Mouse (Mus musculus) ovary, postnatal 36 days (tissue): ENCODE measurements around the gene Adtrp.

ENCODE experiments used
- DNase-seq: peaks from one replicate; pipeline ENCODE4 v3.0.0; 2022; ENCODE audit warnings: low spot score, mixed read lengths

The Adtrp gene

DNA sequence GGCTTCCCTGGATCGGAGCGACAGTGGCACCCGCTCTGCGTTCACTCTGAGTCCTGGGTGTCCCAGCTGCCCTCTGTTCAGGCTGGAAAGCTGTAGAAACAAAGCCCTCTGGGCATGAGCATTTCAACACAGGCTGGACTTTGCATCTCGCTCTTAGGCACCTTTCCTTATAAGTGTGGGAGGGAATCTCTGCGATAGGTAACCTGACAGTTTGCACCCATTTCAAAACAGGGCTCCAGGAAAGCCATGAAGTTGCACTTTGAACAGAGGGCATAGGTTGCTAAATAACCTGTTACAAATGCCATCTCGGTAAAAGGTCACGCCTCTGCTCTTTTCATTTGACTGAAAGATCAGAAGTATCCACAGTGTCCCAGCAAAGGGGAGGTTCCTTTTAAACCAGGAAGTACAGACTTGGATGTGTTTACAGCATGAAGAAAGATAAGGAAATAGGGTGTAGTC lies 19.2 kb downstream of the Adtrp start:
- DNase-seq = no peak

DNA sequence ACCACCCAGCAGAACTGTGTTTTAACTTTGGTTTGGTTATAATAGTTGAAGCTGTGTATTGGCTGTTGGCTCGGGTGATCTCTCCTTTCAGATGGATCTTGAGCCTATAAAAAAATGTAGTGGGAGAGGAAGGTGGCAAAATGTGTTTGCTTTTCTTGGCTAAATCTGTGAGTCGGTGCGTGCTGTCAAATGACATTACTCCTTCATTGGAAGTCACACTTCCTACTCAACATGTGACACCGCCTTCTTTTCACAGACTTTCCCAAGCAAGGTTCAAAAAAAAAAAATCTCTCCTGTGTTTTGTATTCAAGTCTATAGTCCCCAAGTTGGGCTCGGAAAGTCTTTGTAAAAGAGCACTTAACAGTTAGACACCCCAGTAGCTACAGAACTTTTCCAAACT lies 19.9 kb downstream of the Adtrp start:
- no peak for DNase-seq

DNA sequence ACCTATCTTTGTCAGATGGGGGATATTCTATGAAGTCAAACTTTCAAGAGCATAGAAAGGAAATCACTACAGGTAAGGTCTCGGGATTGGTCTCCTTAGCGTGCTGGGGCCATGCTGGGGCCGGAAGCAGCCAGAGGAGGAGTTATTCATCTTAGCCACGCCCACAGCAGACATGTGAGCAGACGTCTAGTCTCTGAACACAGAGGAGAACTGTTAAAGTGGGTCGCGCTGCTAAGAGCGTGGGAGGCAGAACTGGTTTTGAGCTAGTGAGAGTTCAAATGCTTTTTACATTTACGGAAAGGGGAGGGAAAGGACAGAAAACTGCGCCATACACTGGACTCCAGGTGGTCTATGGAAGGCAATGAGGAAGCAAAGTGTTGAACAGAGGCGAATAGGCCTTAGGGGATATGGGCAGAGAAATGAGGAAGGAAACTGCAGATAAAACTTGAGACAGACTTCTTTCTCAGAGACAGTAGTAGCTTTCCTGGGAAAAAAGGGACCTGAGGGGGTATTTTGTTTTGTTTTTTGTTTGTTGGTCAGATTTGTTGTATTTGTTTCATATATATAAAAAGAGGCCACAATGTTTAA lies 22.0 kb downstream of the Adtrp start:
- DNase-seq = no peak

DNA sequence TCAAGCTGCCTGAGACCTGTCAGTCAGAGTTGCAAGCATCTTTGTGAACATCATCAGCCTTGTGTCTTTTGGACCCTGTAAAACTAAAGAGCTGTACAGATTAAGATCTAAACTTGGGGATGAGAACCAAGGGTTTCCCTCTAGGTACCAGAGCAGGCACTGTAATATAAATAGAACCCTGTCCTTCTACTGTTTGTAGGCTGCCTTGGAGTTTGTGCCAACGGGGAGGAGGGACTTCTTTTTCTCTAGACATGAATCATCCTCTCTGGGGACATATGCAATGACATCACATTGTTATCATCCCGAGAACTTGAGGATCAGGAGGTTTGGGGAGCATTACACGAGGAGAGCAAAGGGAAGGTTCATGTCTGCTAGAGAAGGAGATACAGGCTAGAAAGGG lies 24.4 kb downstream of the Adtrp start:
- no peak for DNase-seq

DNA sequence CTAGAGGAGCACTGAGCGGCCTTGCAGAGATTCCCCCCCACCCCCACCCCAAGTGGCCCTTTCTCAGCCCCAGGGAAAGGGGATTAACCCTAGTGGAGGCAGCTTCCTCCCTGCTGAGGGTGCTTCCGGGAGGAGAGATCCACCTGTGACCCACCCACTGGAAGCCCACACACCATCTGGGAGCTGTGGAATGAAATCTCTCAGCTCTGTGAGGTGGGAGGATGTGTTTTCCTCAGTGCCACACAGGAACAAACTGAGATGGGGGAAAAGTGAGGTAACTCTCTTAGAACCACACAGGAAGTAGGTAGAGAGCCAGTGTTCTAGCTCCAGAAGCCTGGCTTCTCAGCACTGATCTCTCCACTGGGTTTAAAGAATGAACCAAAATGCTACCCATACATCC lies 24.9 kb downstream of the Adtrp start:
- DNase-seq = no peak

DNA sequence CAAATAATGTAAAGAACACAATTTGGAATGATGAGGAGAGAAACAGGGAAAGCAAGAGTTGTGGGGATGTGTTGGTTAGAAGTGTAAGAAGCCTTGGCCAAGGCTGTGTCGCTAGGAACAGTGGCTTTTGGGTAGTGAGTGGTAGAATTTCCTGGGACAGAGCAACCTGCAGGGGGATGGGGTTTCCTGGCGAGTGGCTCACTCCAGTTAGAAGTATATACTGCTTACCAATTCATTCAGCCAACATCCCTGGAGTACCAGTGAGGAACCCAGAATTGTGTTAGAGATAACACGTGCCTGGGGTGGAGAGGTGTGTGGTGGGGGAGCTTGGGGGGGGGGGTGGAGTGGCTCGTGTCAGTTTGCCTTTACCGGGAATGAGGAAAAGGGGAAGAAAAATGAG lies 25.4 kb downstream of the Adtrp start:
- no peak for DNase-seq

DNA sequence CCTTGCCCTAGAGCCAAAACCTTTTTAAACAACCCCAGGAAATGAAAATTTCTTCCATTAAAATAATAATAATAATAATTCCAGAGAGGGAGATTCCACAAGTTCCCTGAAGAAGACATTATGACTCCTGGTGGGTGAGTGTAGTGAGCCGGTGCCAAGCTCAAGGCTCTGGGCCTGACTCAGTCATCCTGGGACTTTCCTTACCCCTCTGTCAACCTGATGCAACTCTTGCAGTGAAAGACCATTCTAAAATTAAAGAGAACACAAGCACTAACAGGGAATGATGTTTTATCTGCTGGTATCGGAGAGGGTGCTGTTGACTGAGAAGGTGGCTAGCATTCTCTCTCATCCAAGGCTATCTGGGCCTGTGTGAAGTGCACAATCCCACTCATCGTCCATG lies 26.5 kb downstream of the Adtrp start:
- no peak for DNase-seq

DNA sequence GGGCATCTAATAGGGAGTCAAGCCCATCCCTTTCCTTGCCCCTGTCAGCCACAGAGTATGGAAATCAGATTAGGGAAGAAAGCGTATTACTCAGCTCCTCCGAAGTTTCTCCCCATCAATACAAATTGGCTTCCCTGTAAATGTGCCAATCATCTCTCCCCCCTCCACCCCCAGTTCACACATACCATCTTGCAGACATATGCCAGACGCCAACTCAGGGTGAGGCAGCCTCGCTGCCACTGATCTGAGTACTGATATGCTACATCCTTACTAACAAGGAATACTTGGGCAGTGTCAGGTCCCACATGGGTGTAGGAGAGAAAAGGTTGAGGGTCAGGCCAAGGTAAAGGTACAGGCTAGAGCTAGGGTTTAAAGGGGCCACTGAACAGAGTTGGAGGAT lies 27.6 kb downstream of the Adtrp start:
- no peak for DNase-seq

DNA sequence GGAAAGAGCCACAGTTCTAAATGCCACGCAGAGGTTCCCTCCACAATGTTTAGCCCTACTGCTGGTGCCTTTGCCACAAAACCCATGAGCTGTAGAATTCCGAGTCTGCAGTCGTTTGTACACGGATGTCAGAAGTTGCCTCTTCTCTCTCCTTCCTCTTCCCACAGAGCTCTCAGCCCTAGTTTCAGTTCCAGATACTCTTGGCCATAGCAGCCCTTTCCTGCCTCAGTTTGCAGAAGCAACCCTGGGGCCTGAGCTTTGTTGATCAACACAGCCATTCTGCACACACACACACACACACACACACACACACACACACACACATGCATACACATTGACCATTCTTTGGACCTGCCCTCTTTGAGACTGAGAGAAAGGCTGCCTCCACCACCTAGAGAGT lies 28.0 kb downstream of the Adtrp start:
- no peak for DNase-seq

DNA sequence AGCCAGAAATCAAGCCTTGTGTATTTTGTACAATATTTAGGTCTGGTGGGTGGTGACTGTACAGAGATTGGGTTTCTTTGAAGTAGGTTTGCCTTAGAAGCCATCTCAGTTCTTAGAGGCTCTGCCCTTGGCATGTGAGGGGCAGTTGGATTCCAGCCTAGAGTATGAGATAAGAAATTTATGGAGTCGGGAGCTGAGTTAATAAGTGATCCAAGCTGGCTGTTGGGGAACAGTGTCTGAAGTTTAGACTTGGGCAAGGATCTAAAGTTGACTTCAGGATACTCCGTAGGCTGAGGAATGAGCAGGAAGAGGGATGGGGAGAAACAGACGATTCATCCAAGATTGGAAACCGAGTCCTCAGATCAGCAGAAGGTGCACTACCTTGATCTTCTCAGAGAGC lies 29.9 kb downstream of the Adtrp start:
- DNase-seq = no peak

DNA sequence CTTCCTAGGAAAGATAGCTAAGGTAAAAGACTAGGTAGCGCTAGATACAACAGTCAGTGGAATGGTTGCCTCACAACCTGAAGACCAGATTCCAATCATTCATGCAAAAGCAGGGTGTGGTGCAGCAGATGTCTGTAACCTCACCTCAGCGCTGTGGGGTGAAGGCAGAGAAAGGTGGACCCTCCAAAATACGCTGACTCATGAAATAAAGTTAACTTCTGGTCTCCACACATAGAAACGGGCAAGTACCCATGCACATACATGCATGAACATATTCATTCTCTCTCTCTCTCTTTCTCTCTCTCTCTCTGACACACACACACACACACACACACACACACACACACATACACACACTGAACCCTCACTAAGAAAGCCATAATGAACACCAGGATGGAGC lies 30.8 kb downstream of the Adtrp start:
- no peak for DNase-seq

DNA sequence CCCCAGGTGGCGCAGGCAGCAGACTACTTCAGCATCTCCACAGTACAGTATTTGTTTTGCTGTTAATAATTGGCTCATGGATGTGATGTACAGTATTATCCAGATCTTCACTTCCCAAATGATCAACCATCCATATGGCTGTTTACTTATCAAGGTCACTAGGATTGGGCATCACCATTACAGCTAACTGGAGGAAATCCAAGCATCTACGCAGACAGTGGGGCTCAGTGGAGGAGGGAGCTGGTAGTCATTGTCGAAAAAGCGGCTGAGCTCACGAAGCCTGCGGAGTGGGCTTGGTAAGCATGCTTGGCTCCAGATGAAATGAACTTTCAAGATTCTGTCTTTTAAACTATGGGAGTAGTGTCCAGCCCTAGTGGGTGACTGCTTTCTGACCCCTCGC lies 36.7 kb downstream of the Adtrp start:
- DNase-seq = no peak

DNA sequence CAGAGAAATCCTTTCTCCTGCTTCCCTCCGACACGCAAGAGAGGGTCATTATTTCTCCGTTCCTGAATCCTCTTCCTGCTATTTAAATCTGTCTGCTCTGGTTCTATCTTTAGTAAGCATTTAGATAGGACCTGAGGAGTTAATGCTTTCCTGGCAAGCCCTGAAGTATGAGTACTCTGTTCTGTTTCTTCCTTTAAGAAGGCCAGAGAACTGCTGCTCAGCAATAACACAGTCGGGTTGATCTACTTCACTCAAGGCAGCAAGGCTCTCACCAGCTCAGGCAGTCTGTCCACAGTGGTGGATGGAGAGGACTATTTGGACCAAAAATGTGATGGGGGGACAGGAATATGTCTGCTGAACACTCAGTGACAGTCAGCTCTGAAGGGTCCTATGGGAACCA lies 39.7 kb downstream of the Adtrp start:
- no peak for DNase-seq

DNA sequence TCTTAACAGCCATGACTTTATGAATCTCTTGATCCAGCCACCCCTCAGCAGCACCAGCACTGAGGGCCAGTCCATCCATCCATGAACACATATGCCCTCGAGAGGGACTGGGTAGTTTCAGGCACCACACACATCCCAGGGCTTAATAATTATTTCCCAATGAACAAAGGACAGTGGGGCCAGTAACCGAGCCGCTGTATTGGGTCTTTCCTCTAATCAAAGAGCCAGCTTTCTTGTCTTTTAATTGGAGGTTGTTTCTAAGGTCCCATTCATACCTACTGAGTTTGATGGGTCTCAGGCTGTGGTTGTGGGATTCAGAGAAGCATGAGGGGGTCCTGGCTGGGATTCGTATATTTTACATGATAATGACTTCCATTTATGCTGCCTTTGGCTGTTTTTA lies 40.2 kb downstream of the Adtrp start:
- no peak for DNase-seq

DNA sequence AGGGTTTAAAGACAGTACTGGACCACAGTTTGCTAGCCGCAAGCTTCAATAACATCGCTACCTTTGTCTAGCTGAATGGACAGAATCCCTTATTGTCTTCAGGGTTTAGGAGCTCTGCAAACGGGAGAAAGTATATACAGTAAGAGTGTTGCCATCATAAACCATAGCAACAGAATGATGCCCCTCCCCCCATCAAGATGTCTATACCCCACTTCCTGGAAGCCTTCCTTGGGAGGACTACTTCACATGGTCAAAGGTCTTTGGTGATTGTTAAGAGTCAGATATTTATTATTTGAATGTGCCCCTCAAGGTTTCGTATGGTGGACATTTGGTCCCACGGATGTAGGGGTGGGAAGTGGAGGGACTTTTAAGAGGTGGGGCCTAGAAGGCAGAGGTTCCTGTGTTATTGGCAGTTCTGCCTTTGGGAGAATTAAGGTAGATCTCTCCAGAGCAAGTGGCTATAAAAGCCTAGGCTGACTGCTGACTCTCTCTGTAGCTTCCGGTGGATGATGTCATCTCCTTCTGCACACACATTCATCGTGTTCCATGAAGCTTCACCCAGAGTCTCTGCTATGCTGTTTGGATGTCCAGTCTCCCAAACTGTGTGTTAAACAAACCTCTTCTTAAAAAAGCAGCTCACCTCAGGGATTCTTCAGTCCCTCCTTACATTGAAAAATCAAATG lies 42.2 kb downstream of the Adtrp start:
- DNase-seq = no peak

DNA sequence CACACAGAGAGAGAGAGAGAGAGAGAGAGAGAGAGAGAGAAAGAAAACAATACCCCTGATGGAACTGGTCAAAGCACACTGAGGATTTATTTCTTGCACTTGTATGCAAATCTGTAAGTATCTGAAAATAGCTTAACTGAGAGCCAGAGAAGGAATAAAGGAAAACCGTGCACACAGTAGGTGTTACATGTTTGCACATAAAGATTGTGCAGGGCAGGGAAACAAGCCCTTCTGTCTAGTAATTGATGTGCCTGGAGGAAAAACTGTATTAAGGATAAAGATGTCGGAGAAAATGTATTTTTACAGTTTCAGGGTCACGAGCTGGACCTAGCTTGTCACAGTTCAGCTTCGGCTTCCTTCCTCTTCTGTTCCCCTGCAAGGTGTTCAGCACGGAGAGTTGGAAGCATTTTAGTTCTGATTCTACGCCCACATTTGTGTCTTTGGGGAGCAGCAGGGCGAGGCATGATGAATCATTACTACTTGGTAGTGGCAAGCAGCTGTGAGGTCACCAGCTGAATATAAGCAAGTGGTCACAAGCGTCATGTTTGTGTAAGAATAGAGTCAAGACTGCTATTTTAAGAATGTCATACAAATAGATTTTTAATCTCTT lies 43.7 kb downstream of the Adtrp start:
- no peak for DNase-seq

DNA sequence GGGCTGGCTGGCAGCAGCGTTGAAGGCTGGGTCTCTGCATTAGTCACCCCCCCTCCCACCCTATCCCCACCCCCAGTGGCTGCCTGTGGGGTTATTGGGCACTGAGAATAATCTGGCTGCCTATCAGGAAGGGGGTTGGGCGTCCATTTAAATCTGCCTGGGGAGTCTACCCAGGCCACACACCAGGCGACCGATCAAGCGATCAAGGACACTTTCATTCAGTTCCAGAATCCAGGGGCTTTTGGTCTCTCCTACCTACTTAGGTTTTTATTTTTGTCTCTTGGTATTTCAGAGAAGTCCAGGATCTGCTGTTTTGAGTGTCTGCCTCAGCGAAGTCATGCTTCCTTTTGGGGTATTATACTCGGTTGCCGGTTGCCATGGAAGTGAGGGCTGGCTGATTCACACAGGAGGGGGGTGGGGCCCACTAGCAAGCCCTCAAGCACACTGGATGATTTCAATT lies 46.3 kb downstream of the Adtrp start:
- DNase-seq = no peak

DNA sequence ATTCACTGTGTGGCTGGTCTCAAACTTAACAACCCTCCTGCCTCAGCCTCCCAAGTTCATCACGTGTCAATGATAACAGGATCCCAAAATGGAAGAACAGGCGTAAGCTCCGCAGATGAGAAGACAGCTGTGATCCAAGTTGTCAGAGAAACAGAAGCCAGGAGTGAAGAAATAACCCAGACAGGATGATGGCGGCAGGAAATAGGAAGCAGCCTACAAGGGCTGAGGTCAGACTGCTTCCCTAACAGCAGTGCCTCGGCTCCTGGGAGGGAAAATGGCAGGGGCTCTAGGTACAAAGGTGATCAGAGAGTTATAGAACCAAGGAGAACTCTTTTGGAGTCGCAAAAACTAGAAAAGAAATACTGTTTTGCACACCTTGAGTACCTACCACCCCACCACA lies 54.6 kb downstream of the Adtrp start:
- no peak for DNase-seq

DNA sequence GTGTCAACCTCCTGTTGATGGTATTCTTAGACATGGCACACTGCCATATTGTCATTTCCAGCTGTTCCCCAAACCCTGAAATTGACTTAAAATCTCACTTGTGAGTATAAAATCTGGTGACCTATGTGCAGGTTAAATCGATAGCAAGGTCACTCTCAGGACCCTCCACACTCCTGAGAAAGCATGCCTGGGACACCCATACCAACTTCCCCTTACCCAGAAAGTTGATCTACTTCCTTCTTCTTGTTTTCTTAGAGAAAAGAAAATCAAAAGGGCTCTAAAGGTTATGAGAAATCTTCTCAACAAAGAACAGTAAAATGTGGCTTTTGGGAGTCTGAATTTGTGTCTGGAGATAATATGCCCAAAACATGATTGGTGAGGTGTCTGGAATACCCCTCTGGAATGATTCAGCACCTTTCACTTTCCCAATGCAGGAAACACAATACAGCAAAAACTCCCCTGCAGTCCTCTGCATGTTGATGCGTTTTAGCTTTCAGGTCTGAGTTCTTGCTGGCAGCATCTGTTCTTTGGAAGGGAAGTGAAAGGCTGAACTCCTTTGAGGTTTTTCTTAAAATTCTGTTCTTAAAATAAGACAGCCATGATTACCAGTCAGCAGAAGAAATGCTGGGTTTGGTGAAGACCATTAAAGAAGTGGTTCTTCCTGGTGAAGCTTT lies 59.5 kb downstream of the Adtrp start:
- no peak for DNase-seq

DNA sequence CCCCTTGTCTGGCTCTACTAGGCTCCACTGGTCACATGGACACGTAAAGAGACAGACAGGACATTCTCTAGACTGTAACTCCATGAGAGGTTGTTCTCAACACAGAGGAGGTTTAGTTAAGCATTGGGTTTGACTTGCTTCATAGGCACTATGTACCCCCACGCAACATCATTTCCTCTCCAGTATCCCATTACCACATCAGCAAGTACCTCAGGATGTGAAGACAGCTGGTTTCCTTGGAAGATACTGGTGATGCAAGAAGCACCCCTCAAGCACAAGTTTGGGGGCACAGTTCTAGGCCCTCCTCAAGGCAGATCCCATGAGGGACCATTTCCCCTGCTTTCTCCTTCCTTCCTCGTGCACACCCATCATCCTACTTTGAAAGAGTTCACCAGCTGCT lies 60.8 kb downstream of the Adtrp start:
- no peak for DNase-seq

DNA sequence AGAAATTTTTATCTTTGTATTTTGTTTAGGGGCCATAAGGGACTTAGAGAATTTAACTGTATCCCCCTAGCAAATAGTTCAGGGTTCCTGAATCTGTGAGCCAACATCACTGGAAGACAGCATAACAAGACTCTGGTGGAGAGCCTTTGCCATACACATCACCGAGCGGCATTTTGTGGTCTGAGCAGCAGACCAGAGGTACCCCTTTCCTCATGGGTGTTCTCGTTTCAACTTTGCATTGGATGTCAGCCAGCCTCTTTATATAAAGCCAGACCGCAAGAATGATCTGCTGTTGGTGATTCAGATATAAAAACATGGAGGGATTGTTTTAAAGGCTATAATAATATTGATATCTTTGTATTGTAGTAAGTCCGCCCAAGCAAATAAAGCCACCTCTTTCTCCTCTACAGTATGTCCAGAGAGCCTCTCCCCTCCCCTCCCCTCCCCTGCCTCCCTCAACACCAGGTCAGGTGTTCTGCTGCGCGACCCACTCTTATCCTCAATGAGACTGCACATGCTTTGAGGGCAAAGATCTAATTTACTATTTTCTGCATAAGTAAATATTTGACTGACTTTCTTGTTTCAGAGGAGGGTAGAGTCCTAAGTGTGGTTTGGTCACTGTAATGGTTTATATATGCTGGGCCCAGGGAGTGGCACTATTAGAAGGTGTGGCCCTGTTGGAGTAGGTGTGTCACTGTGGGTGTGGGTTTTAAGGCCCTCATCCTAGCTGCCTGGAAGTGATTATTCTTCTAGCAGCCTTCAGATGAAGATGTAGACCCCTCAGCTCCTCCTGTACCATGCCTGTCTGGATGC lies 62.4 kb downstream of the Adtrp start:
- DNase-seq = no peak

DNA sequence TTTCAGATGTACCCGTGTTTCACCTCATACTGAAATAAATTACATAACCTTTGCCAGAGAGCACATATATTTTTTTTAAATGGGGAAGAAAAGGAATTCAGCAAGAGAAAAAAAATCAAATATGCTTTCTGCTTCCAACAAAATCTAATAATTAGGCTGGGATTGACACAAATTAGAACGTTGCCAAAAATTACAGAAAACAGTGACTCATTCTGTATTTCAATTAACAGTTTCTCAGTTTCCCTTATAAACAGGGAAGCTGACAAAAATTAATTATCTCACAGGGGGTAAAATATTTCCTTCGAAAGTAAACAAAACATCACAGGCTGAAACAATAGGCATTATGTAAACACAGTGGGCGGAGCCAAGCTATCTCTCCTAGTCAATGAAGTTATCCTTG lies 67.2 kb downstream of the Adtrp start:
- no peak for DNase-seq
